Mouse (Mus musculus) macrophage (primary cell): ENCODE results near the gene Spata6. TPM values are rescaled to one million over a fixed set of nuclear protein-coding genes. Genes with fewer than 3 reads are reported as not detected.

Experiments
- H3K27ac ChIP-seq: fragments of 350-480 bp; formaldehyde crosslinking; 2 replicates; pipeline ENCODE4 v1.9.0; 2021
- H3K36me3 ChIP-seq: fragments of 350-480 bp; formaldehyde crosslinking; 2 replicates; pipeline ENCODE4 v1.9.0; 2021; ENCODE audit errors: inconsistent target
- H3K4me3 ChIP-seq: fragments of 350-480 bp; formaldehyde crosslinking; 2 replicates; pipeline ENCODE4 v1.9.0; 2021; ENCODE audit errors: inconsistent target
- H3K79me2 ChIP-seq: fragments of 350-480 bp; formaldehyde crosslinking; 2 replicates; pipeline ENCODE4 v1.9.0; 2021; ENCODE audit errors: inconsistent target
- WGBS: methylation state at CpG from one replicate; pipeline ENCODE4 v1.1.7; 2026; ENCODE audit warnings: inconsistent platforms; ENCODE audit not compliant: missing documents; 5-methylcytosine and 5-hydroxymethylcytosine counted together
- polyA plus RNA-seq: library from polyadenylated mRNA; stranded (reverse); fragments of 250-400 nt; gene quantifications from 3 replicates; pipeline ENCODE4 v1.2.4, GENCODE M21; 2018; ENCODE audit warnings: inconsistent platforms
- total RNA-seq, 78 experiments: library from RNA; depleted of rRNA; stranded (reverse); fragments of 250-400 nt; gene quantifications; 1 replicate in 9 of 78; 2 replicates in 24 of 78; 3 replicates in 43 of 78; 4 replicates in 2 of 78; pipeline ENCODE4 v1.2.4; 2018; ENCODE audit warnings: inconsistent platforms in 56 of 78

The Spata6 gene
- 100 to 1,000 TPM in 7 of 26 experiments, 10 to 100 TPM in 19; 49.2 to 167 (median 86.4) TPM for total RNA-seq (2018; cell fraction: chromatin; rRNA removed)
- total RNA-seq (2018; cell fraction: cytosol; rRNA removed): 10 to 100 TPM; 18.1 to 30.1 (median 23.2) TPM
- 10 to 100 TPM; 28.7 to 85.0 (median 46.7) TPM for total RNA-seq (2018; cell fraction: nucleus; rRNA removed)
- 17.7 to 31.8 TPM (median 21.6 TPM) in 3 replicates for polyA plus RNA-seq

DNA sequence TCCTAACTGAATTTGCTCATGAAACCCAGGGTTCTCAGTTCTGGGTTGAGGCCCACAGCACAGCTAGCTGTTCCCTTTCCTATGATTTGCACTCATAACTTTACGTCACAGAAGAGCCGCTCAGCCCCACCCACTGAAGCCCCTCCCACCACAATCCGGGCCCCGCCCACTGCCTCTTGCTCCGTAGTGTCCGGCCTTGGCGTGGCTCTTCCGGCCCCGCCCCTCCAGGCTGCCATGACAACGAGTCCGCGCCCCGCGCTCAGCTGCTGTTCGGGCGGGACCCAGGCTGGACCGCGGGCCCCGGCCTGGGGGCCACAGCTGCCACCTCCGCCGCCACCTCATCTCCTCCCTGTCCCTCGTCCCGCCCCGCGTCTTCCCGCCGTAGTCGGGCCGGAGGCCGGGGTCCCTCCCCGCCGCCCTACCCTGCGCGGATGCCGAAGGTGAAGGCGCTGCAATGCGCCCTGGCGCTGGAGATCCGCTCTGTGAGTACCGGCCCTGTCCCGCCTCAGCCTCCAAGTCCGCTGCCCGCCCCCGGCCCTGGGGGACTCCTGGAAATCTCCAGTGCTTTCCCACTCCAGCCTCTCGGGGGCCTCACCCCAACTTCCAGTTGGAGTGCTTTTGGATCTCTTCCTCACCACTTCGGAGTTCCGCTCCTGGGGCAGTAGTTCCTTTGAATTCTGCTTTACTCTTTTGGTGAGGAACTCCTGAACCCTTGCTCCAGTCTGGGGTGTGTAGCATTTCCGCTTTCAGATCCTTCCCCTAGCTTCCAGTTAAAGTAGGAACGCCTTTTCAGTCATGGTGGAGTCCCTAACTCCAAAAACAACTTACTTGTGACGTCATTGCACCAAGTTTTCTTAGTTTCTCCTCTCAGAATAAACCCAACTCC is at the start of gene Spata6:
Spata6 (plus strand) TSS at position 209 of the 886 bp plus-strand sequence.
- Histone ChIP-seq H3K79me2 (peaks cover 34% of the 10 kb centered on the region), H3K4me3 (peak within 1 kb of the TSS; percentile 56), H3K27ac (peak within 1 kb of the TSS; percentile 78), H3K36me3 (no peaks in the 10 kb centered on the region)
- 0% methylated on average over 36 of the region's 50 CpGs for WGBS

DNA sequence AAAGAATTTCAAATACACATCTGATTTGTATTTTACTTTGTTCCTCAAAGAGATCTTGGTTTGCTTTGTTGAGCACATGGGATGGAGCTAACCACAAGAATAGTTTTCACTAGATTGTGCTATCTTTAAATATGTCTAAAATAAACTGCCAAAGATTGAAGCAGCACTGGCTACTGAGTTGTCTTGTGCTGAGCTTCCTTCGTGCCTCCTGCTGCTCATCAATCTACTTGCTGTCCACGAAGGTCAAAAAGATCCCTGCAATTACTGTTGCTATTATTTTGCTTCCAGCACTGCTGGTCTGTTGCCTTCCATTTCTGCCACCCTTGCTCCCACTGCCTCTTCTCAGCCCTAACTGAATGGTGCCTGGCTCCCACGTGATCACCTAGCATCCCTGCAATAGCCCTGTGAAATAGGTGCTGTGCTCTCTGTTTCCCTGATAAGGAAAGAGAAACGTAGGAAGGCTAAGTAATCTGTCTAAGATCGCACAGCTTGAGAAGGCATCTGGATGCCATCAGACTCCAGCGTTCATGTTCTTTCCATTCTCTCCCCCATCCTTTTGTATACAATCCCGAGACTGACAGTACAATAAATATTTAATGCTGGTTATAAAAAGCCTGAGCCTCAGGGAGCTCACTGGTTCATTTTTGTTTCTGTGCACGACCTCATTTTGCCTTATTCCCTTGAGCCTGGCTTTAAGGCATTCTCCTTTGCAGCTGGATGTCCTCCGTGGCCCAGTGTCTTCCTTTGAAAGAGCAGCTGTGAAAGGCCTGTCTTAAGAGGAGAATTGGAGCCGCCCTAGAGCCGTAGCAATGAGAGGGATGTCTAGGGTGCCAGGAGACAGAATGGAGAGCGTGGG is 49.0 kb upstream of the Spata6 start:
- no peak overlapping the region for H3K4me3 ChIP-seq
- no peaks in the 10 kb centered on the region for H3K36me3 ChIP-seq
- H3K27ac ChIP-seq: no peak overlapping the region
- no peaks in the 10 kb centered on the region for H3K79me2 ChIP-seq
- 58% methylated on average over 12 of the region's 12 CpGs for WGBS

DNA sequence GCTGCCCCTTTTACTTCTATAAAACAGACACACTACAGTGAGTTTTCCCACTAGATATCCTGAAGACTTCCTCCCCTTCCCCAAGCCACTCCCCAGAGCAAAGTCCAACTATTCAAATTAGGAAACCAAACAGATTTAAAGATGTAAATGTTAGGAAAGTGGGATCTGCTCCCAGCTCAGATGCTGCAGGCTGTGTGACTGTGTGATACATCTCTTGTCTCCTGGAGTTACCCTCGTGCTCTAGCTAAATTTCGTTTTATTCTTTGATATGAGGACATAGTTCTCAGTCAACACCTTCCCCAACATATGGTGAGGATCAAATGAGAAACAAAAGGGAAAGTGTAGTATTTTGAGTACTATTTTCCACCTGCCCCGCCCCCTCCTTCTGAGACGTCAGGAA is 48.3 kb upstream of the Spata6 start:
- WGBS: 56% methylated on average over 4 of the region's 4 CpGs
- Histone ChIP-seq H3K79me2 (no peaks in the 10 kb centered on the region), H3K36me3 (no peaks in the 10 kb centered on the region), H3K27ac (no peak overlapping the region), H3K4me3 (no peak overlapping the region)

DNA sequence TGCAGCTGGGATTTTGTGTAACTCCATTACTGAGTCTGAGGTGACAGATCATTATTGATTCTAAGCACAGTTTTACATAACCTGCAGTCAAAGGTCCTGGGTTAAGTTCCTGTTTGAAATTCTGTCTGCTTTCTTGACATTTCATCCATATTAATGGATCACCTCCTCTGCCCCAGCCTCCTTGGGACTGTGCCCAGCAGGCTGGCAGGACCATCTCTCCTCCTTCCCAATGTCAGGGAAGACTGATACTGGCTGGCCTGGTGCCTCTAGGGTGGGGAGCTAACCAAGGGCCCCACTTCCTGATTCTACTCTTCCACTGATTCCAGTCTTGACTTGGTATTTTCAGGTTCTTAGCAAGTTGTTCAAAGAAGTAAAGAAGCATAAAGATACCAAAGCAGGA is 45.9 kb upstream of the Spata6 start:
- no peak overlapping the region for H3K27ac ChIP-seq
- H3K79me2 ChIP-seq: no peaks in the 10 kb centered on the region
- H3K4me3 ChIP-seq: no peak overlapping the region
- no peaks in the 10 kb centered on the region for H3K36me3 ChIP-seq

DNA sequence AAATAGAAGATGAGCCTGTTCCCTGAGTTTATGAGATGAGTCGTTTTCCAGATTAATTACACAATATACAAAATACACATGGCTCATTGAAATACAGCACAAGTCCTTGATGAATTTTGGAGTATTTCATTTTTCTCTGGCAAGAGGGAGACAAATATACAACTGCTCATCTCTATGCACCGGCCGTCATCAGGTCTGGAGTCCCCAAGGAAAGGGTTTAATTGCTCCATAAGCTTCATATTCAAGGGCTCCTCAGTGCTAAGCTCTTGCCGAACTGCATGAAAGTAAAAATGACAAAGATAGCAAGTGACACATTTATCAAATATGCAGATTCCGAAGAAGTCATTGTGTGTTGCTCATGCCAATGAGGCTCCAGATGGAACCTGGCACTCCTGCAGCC is 37.9 kb upstream of the Spata6 start:
- WGBS: 92% methylated on average over 5 of the region's 5 CpGs
- H3K79me2 ChIP-seq: no peaks in the 10 kb centered on the region
- H3K36me3 ChIP-seq: no peaks in the 10 kb centered on the region
- H3K27ac ChIP-seq: no peak overlapping the region
- H3K4me3 ChIP-seq: no peak overlapping the region

DNA sequence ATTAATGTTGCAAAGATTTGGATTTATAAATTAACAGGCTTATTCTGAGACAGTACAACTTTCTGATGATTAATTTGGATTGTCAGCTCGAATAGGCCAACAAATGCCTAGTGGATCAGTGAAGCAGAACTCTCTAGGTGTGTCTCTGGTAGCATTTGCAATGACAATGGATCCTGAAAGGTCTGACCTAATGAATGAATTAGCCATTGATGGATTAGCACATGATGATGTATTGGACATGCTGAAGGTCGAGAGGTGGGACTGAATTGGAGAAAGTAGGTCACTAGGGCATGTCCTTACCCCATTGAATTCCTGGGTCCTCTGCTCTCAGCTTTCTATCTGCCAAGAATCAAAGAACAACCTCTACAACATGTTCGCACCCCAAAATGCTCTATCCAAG is 37.0 kb upstream of the Spata6 start:
- H3K4me3 ChIP-seq: no peak overlapping the region
- 76% methylated on average over 3 of the region's 3 CpGs for WGBS
- H3K27ac ChIP-seq: no peak overlapping the region
- no peaks in the 10 kb centered on the region for H3K79me2 ChIP-seq
- no peaks in the 10 kb centered on the region for H3K36me3 ChIP-seq

DNA sequence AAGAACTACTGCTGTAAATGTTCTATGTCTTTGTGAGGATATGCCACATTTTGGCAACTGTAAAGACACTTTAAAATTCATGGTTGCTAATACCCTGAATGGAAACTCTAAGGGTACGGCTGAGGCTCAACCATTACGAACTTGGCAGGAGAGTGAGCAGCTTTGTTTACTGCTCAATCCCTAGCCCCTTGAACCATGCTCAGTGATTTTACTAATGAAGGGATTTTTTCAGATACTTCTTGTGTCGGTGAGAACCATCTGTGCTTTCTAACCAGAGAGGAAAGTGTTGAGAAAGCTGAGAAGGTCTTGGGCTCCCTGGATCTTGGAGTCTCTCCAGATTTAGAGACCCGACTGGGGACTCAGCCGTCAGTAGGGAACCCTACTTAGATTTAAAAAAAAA is 35.9 kb upstream of the Spata6 start:
- no peak overlapping the region for H3K4me3 ChIP-seq
- H3K27ac ChIP-seq: no peak overlapping the region
- H3K79me2 ChIP-seq: no peaks in the 10 kb centered on the region
- 77% methylated on average over 5 of the region's 5 CpGs for WGBS
- H3K36me3 ChIP-seq: no peaks in the 10 kb centered on the region

DNA sequence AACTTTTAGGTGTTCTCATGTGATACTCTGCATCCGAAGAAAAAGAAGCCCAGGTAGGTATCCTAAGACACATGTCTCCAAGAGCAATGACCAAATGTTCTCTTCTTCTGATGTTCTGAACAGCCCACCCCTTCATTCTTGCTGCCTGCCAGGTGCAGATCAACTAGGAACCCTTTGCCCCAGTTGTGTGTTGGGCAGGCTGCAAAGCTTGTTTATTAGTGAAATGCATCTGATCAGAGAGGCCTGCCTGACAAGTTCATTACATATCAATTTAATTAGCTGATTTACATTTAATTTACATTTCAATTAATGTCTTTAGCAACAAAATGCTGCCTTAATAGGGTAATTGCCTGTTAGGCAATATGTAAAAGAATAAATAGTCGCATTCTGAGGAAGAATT is 33.8 kb upstream of the Spata6 start:
- H3K27ac ChIP-seq: no peak overlapping the region
- no peaks in the 10 kb centered on the region for H3K79me2 ChIP-seq
- H3K36me3 ChIP-seq: no peaks in the 10 kb centered on the region
- WGBS: 79% methylated on average over 2 of the region's 2 CpGs
- H3K4me3 ChIP-seq: no peak overlapping the region

DNA sequence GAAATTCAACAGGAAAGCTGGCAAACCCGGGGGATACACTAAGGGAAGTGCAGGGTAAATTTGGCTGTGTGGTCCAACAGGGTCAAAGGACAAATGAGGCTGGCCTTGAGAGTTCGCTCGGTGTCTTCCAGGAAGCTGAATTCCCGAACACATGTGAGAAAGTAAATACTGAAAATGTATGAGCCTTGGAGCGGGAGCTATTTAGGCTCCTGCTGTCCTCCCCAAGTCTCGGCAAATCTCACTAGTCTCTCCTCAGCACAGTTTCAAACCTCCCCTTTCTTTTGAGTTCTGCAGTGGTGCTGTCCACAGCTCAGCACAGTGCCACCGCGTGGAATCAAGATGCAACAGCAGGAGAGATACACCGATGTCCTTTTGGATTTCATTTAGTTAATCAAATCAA is 32.8 kb upstream of the Spata6 start:
- no peak overlapping the region for H3K4me3 ChIP-seq
- no peaks in the 10 kb centered on the region for H3K79me2 ChIP-seq
- H3K36me3 ChIP-seq: no peaks in the 10 kb centered on the region

DNA sequence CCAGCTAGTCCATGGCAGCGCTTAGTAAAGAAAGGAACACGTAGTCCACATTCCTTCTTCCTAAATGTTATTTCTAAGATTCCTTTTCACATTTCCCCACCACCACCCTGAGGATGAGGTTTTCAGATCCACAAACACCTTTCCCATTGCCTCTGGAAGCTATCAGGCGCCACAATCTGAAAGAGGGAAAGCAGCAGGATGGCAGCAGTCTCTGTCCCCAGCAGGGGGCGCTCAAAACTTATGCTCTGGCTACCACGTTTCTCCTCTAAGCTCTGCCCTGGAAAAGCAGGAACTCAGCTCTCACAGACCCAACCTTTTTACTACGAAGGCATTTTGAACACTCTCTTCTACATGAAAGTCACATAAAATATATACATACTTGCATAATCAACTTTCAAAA is 32.2 kb upstream of the Spata6 start:
- WGBS: 7% methylated on average over 6 of the region's 6 CpGs
- Histone ChIP-seq H3K79me2 (no peaks in the 10 kb centered on the region), H3K4me3 (0 out of 2 replicates have a peak overlapping the region, but pooled peaks have one; percentile 1), H3K27ac (no peak overlapping the region), H3K36me3 (no peaks in the 10 kb centered on the region)

More for the DNA sequence above, 32.8 kb upstream of the Spata6 start:
- 17% methylated on average over 9 of the region's 9 CpGs for WGBS
- H3K27ac ChIP-seq: no peak overlapping the region

DNA sequence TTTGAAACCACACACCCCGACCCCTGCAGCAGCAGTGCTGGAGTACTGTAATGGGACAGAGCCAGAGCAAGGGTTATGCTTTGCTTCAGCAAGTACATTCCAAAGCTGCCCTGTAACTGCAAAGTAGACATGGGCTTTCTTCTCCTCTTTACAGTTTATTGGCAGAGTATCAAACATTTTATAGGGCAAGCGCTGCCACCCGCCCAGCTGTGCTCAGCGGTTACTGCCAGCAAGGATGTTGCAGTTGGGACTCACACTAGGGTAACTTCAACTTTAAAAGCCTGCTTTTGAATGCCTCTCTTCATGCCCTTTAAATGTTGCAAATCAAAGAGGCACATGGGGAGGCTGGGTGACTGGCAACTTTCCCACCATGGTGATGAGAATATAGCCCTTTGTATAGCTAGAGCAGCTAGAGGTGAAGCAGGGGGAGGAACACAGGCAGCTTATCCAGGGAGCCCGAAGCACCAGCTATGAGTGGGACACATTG is 28.7 kb upstream of the Spata6 start:
- Histone ChIP-seq H3K4me3 (no peak overlapping the region), H3K79me2 (no peaks in the 10 kb centered on the region), H3K36me3 (no peaks in the 10 kb centered on the region), H3K27ac (no peak overlapping the region)
- WGBS: 78% methylated on average over 5 of the region's 5 CpGs

DNA sequence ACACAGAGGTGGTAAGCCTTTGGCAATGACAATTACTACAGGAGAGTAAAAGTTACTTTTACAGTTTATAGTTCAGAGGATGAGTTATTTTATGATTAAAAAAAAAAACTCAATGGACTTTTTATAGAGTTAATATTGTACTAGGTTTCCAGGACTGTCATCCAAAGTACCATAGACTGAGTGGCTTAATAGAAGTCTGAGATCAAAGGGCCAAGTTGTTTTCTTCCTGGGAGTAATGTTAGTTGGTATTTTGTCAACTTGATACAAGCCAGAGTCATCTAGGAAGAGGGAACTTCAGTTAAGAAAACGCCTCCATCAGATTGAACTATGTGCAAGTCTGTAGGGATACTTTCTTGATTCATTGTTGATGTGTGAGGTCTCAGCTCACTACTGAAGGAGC is 18.4 kb upstream of the Spata6 start:
- Histone ChIP-seq H3K4me3 (no peak overlapping the region), H3K27ac (no peak overlapping the region), H3K36me3 (no peaks in the 10 kb centered on the region), H3K79me2 (no peaks in the 10 kb centered on the region)
- 100% methylated on average over 1 of the region's 1 CpGs for WGBS

DNA sequence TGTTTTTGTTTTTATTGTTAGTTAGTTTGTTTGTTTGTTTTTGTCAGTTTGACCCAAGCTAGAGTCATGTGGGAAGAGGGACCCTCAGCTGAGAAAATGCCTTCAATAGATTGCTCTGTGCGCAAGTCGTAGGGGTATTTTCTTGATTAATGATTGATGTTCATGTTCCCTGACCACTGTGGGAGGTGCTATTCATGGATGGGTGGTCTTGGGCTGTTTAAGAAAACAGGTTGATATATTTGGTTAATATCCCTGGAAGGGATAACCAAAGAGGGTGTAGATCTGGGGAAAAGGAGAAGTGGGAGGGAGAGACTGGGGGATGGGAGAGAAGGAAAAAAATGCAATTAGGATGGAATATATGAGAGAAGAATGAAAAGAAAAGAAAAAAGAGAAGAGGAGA is 15.7 kb upstream of the Spata6 start:
- Histone ChIP-seq H3K36me3 (no peaks in the 10 kb centered on the region), H3K4me3 (no peak overlapping the region), H3K79me2 (no peaks in the 10 kb centered on the region), H3K27ac (no peak overlapping the region)
- 96% methylated on average over 2 of the region's 2 CpGs for WGBS

DNA sequence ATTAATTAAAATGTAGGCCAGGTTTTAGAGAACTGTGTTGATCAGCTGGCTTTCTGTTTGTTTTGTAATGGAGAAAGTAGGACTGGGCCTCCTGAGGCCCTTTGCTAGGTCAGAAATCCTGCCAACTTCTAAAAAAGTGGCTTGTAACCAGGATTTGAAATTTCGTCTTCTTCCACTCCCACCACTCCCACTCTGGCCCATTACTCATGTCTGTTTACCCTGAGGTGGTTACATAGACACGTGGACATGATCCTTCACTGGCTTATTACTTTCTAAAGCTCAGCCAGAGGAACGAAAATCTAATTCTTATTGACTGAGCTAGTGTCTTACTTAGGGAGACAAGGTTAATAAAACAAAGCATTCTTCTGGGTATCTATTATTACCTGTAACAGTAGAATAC is 14.8 kb upstream of the Spata6 start:
- Histone ChIP-seq H3K36me3 (no peaks in the 10 kb centered on the region), H3K27ac (no peak overlapping the region), H3K79me2 (no peaks in the 10 kb centered on the region), H3K4me3 (no peak overlapping the region)
- 91% methylated on average over 3 of the region's 3 CpGs for WGBS
